Mouse (Mus musculus) hindbrain, embryonic 15.5 days (tissue): Measurements from ENCODE around the gene Ttc39d. TPM values are rescaled to one million over a fixed set of nuclear protein-coding genes. Genes with fewer than 3 reads are reported as not detected.
"Not testable (repeated sequence)": the region's sequence is repeated elsewhere in the genome, so short reads cannot be mapped to it uniquely, and the experiment has no call there.

ENCODE experiments used
- ATAC-seq: fragments of 200-750 bp; cut with Nextera tagmentation; 2 replicates; pipeline ENCODE4 v1.8.0; 2017; ENCODE audit warnings: low read depth, moderate number of reproducible peaks, moderate TSS enrichment; ENCODE audit not compliant: low FRiP score
- H3K27ac ChIP-seq: fragments of 300-500 bp; sonication (generic); replicated peaks from 2 replicates; pipeline ENCODE4 v1.5.1; 2015; ENCODE audit warnings: mild to moderate bottlenecking, inconsistent platforms
- H3K27me3 ChIP-seq: fragments of 300-500 bp; sonication (generic); 2 replicates; pipeline ENCODE4 v1.6.1; 2015; ENCODE audit warnings: control low read depth, inconsistent platforms
- H3K36me3 ChIP-seq: fragments of 300-500 bp; sonication (generic); 2 replicates; pipeline ENCODE4 v1.6.1; 2015; ENCODE audit warnings: control low read depth, inconsistent platforms
- H3K4me1 ChIP-seq: fragments of 300-500 bp; sonication (generic); replicated peaks from 2 replicates; pipeline ENCODE4 v1.6.1; 2015; ENCODE audit warnings: control low read depth, inconsistent platforms
- H3K4me2 ChIP-seq: fragments of 300-500 bp; sonication (generic); 2 replicates; pipeline ENCODE4 v1.6.1; 2015; ENCODE audit warnings: moderate library complexity, mild to moderate bottlenecking, inconsistent platforms
- H3K4me3 ChIP-seq: fragments of 300-500 bp; sonication (generic); 2 replicates; pipeline ENCODE4 v1.5.1; 2015; ENCODE audit warnings: mild to moderate bottlenecking, inconsistent platforms
- H3K9ac ChIP-seq: fragments of 300-500 bp; sonication (generic); 2 replicates; pipeline ENCODE4 v1.6.1; 2015; ENCODE audit warnings: inconsistent platforms
- H3K9me3 ChIP-seq: fragments of 300-500 bp; sonication (generic); 2 replicates; pipeline ENCODE4 v1.6.1; 2016; ENCODE audit warnings: control low read depth, inconsistent platforms
- WGBS: fragments of 180-500 bp; shearing (Covaris S2); methylation state at CpG from one replicate; pipeline ENCODE4 v1.1.7; 2015; 5-methylcytosine and 5-hydroxymethylcytosine counted together
- polyA plus RNA-seq: library from polyadenylated mRNA; unstranded; fragments of >200 nt; fragmentation: Nextera tagmentation; extraction: Ambion mirVana; gene quantifications from 2 replicates; pipeline ENCODE4 v1.2.1, GENCODE M21; 2015

Gene Ttc39d
- polyA plus RNA-seq, 1 experiment from 2014 or later, result 0.29 TPM

DNA sequence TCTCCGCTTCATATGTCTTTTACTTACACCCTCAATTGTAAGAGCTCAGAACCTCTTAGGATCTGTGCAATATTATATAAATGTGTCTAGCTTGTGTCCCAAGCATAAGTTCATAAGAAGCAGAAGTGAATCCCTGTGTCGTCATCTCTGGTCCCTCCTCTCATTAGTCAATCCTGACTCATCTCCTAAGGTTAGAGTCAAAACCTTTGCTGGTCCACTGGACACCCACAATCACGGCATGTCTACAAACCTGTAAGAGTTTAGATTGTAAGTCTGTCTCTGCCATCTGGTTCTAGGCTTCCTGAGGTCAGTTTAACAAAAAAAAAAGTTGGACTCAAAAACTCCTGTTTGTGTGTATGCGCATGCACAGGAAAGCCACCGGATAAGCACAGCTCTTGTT, 34.5 kb upstream of the Ttc39d start:
- Histone ChIP-seq H3K9me3 (no peaks in the 10 kb centered on the region), H3K4me3 (no peak overlapping the region), H3K27ac (no peak overlapping the region), H3K4me1 (peaks cover 15% of the 10 kb centered on the region), H3K9ac (no peak overlapping the region), H3K36me3 (no peaks in the 10 kb centered on the region), H3K4me2 (no peak overlapping the region), H3K27me3 (no peaks in the 10 kb centered on the region)
- ATAC-seq, result no peak
- 89% methylated on average over 5 of the region's 5 CpGs for WGBS

DNA sequence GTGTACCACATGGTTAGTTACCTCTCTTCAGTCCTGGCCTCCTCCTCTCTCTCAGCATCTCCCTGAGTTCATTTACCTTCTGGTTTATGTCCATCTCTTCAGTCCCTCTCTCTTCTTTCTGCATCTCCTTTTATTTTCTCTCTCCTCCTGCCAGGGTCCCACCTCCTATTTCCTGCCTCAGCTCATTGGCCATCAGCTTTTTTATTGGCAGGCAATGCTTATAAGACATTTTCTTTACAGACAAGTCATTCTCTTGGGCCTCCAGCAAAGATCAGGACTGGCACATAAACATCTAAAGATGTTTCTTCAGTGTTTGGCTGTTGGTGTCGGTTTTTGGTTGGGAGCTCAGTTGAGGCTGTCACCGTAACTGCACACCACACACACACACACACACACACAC, 33.6 kb upstream of the Ttc39d start:
- Histone ChIP-seq H3K36me3 (no peaks in the 10 kb centered on the region), H3K27ac (no peak overlapping the region), H3K9ac (no peak overlapping the region), H3K4me2 (no peak overlapping the region), H3K4me1 (peaks cover 6% of the 10 kb centered on the region), H3K9me3 (no peaks in the 10 kb centered on the region), H3K27me3 (no peaks in the 10 kb centered on the region), H3K4me3 (no peak overlapping the region)
- no peak for ATAC-seq
- 98% methylated on average over 2 of the region's 2 CpGs for WGBS

DNA sequence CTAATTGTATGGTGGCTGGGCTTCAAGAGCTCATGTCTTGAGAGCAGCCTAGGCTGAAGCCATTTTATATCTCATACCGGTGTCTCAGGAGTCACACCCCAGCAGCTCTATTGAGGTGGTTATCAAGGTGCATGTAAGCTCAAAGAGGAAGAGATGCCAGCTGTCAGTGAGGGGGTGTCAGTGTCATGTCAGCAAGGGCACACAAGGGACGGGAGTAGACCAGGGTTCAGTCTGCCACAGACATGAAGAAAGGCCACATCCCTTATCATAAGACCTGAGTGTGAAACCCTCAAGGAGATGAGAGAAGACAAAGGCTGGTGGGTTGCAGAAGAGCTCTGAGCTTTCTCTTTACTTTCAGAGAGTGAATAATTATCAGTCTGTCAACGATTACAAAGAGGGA, 33.1 kb upstream of the Ttc39d start:
- ATAC-seq, result no peak
- Histone ChIP-seq H3K4me3 (no peak overlapping the region), H3K36me3 (no peaks in the 10 kb centered on the region), H3K4me2 (no peak overlapping the region), H3K4me1 (peaks cover 1% of the 10 kb centered on the region), H3K27ac (no peak overlapping the region), H3K9me3 (no peaks in the 10 kb centered on the region), H3K27me3 (no peaks in the 10 kb centered on the region), H3K9ac (no peak overlapping the region)
- WGBS, result 82% methylated on average over 3 of the region's 3 CpGs

DNA sequence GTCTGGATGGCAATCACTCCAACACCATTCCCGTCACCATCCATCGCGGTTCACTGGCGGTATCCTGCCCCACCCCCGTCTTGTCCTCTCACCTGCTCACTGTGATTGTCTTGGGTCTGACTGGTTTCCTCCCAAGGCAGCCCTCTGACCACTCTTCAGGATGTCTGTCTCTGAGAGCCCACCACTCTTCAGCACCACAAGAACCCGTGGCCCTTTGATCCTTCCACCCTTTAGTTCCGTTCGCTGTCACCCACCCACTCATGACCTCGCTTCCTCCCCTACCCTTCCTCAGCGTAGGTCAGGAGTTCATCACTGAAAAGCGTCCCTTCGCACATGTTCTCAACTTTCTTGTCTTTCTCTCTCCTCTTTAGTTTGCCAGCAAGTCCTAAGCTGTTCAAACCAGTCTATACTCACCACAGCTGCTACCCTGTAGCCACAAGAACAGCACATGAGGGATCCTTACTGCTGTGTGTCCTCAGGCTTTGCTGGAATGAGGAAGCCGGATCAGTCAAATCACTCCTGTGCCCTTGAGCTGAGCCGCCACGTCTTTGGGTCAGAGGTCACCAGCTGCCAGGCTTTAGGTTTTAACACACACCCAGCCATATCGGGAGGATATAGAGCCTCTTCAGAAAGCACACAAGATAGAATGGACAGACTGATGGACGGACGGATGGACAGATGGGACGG, 32.4 kb upstream of the Ttc39d start:
- no peak overlapping the region for H3K27ac ChIP-seq
- no peak for ATAC-seq
- H3K4me2 ChIP-seq, result no peak overlapping the region
- no peaks in the 10 kb centered on the region for H3K27me3 ChIP-seq
- 79% methylated on average over 19 of the region's 19 CpGs for WGBS
- no peaks in the 10 kb centered on the region for H3K4me1 ChIP-seq
- H3K9ac ChIP-seq, result no peak overlapping the region
- no peak overlapping the region for H3K4me3 ChIP-seq
- H3K9me3 ChIP-seq, result no peaks in the 10 kb centered on the region
- no peaks in the 10 kb centered on the region for H3K36me3 ChIP-seq

DNA sequence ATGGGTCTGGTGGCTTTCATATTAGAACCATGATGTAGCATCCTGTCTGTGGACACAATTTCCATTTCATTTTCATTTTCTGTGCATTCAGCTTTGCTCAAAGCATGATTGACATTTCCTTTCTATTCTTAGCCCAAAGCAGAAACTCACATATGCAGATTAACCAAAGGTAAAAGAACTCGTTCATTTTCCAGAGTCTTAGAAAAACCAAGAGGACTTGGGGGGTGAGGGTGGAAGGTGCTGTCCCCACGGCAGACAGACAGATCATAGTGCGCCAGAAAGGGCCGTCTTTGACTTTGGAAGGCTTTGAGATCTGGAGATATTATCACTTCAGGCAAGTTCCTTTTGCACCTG, 31.9 kb upstream of the Ttc39d start:
- 78% methylated on average over 4 of the region's 4 CpGs for WGBS
- ATAC-seq, result no peak
- Histone ChIP-seq H3K27me3 (no peaks in the 10 kb centered on the region), H3K36me3 (no peaks in the 10 kb centered on the region), H3K4me1 (no peaks in the 10 kb centered on the region), H3K9ac (no peak overlapping the region), H3K4me3 (no peak overlapping the region), H3K9me3 (no peaks in the 10 kb centered on the region), H3K4me2 (no peak overlapping the region), H3K27ac (no peak overlapping the region)

DNA sequence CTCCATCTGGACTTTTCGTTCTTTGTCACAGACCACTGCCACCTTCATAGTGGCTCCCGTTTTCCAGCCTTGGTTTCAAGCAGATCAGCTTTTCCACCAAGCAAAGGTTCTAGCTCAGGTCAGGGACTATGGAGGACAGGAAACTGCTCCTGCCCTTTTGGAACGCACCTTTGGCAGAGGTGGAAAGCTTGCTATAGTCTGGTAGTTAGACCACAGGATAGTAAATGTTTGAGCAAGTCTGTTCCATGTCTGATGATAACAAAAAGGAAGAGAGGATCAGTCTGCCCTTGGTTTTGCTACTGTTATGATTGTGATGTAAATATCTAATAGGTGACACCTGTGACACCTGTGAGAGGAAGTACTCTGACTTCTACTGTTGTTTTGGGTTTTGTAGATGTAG, 31.3 kb upstream of the Ttc39d start:
- Histone ChIP-seq H3K9me3 (no peaks in the 10 kb centered on the region), H3K4me2 (no peak overlapping the region), H3K4me3 (no peak overlapping the region), H3K9ac (no peak overlapping the region), H3K27me3 (no peaks in the 10 kb centered on the region), H3K36me3 (no peaks in the 10 kb centered on the region), H3K27ac (no peak overlapping the region), H3K4me1 (no peaks in the 10 kb centered on the region)
- no peak for ATAC-seq
- 91% methylated on average over 3 of the region's 3 CpGs for WGBS

DNA sequence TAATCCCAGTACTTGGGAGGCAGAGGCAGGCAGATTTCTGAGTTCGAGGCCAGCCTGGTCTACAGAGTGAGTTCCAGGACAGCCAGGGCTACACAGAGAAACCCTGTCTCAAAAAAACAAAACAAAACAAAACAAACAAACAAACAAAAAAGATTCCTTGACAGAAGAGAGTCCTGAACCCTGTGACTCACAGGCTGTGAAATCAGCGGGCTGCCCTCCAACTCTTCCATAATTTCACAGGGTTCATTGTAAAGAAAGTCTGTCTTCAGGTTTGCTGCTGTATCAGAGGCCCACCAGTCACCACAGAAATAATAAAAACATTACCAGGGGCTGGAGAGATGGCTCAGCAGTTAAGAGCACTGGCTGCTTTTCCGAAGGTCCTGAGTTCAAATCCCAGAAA, 28.4 kb upstream of the Ttc39d start:
- 97% methylated on average over 3 of the region's 3 CpGs for WGBS
- H3K27ac ChIP-seq, H3K27me3 ChIP-seq, H3K4me1 ChIP-seq, H3K9ac ChIP-seq, H3K4me3 ChIP-seq, H3K9me3 ChIP-seq, ATAC-seq, H3K4me2 ChIP-seq, H3K36me3 ChIP-seq: not testable (repeated sequence)

DNA sequence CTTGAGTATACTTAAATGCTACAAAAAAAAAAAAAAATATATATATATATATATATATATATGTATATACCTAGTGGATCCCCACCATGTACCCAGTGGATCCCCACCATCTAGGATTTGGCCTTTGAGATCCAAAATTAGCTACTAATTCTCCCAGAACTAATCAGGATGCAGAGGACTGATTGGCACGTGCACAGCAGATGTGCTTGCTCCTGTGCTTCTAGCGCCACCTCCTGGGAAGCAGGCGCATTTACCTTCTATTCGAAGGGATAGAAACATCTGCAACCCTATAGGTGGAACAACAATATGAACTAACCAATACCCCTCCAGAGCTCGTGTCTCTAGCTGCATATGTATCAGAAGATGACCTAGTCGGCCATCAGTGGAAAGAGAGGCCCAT, 27.3 kb upstream of the Ttc39d start:
- no peaks in the 10 kb centered on the region for H3K9me3 ChIP-seq
- peak; percentile 91 for ATAC-seq
- H3K4me1 ChIP-seq, result no peaks in the 10 kb centered on the region
- WGBS, result 0% methylated on average over 6 of the region's 6 CpGs
- no peak overlapping the region for H3K4me3 ChIP-seq
- H3K4me2 ChIP-seq, result no peak overlapping the region
- H3K27me3 ChIP-seq, result no peaks in the 10 kb centered on the region
- no peak overlapping the region for H3K27ac ChIP-seq
- no peak overlapping the region for H3K9ac ChIP-seq
- no peaks in the 10 kb centered on the region for H3K36me3 ChIP-seq

DNA sequence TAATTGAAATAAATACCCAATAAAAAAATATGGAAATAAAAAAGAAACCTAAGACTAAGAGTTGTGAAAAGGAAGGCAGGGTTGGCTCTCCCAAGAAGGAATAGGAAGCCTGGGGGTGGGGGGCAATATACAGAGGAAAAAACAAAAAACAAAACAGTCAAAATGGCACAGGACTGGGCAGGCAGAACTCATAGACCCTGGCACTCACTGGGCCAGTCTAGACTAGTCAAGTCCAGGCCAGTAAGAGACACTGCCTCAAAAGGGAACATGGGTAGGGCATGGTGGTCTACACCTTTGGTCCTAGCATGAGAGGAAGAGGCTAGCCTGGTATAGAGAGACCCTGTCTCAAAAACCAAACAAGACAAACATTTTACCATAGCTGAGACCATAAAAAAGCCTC, 26.8 kb upstream of the Ttc39d start:
- no peak overlapping the region for H3K4me3 ChIP-seq
- H3K36me3 ChIP-seq, result no peaks in the 10 kb centered on the region
- ATAC-seq, result peak; percentile 31; the same call in 1 of the 2 replicates
- H3K9ac ChIP-seq, result no peak overlapping the region
- no peaks in the 10 kb centered on the region for H3K27me3 ChIP-seq
- H3K4me1 ChIP-seq, result no peaks in the 10 kb centered on the region
- no peak overlapping the region for H3K4me2 ChIP-seq
- H3K9me3 ChIP-seq, result no peaks in the 10 kb centered on the region
- no peak overlapping the region for H3K27ac ChIP-seq

DNA sequence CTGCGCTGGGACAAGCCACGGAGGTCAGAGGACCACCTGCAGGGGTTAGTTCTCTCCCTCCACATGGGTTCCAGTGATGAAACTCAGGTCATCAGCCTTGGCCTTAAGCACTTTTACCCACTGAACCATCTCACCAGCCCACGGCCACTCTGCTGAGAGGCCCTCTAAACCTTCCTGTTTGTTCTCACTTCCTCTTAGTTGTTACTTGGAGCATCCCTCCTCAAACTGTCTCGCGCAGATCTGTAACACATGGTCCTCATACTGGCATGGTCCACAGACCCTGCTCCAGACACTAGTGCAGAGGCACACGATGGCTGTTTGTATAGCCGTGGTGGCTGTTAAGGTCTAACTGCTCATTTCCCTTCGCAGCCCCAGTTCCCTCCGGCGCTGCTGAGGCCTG, 23.6 kb upstream of the Ttc39d start:
- no peak overlapping the region for H3K27ac ChIP-seq
- no peaks in the 10 kb centered on the region for H3K27me3 ChIP-seq
- ATAC-seq, result no peak
- H3K9ac ChIP-seq, result no peak overlapping the region
- H3K4me2 ChIP-seq, result no peak overlapping the region
- 86% methylated on average over 10 of the region's 10 CpGs for WGBS
- H3K4me1 ChIP-seq, result no peaks in the 10 kb centered on the region
- H3K9me3 ChIP-seq, result no peaks in the 10 kb centered on the region
- no peaks in the 10 kb centered on the region for H3K36me3 ChIP-seq
- no peak overlapping the region for H3K4me3 ChIP-seq

DNA sequence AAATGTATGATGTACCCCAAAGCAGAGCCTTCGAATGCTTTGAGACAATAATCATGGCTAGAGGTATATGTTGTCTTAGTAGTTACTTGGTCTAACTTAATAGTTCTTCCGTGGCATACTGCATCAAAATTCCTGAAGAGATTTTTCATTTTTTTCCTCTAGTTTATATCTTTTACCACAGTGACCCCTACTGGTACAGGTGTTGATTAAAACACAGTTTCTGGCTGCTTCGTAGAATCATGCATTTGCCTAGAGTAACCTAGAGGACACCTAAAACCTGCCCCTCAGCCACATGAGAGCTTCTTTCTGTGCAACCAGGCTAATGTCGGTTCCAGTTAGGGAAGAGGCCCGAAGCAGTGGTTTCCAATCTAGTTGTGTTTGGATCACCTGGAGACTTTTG, 14.2 kb upstream of the Ttc39d start:
- no peaks in the 10 kb centered on the region for H3K9me3 ChIP-seq
- H3K4me1 ChIP-seq, result no peaks in the 10 kb centered on the region
- 65% methylated on average over 5 of the region's 5 CpGs for WGBS
- H3K27me3 ChIP-seq, result no peaks in the 10 kb centered on the region
- no peak overlapping the region for H3K27ac ChIP-seq
- no peak overlapping the region for H3K4me3 ChIP-seq
- no peak overlapping the region for H3K4me2 ChIP-seq
- peak; percentile 25; the same call in 1 of the 2 replicates for ATAC-seq
- peaks cover 26% of the 10 kb centered on the region for H3K36me3 ChIP-seq
- no peak overlapping the region for H3K9ac ChIP-seq

DNA sequence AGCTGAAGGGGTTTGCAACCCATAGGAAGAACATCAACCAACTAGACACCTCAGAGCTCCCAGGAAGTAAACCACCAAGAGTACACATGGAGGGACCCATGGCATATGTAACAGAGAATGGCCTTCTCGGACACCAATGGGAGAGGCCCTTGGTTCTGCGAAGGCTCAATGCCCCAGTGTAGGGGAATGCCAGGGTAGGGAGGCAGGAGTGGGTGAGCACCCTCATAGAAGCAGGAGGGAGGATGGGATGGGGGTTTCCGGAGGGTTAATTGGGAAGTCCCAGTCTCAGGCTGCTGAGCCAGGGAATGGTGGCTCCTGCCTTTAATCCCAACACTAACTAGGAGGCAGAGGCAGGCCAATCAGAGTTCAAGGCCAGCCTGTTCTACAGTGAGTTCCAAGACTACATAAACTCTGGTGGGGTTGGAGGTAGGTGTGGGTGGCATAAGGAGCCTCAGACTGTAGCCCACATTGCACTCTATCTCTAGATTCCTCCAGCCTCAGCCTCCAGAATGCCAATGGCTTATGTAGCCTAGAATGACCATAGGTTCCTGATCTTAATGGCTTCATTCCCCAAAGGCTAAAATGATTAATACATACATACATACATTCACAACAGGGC, 8.0 kb upstream of the Ttc39d start:
- ATAC-seq, result peak; percentile 42; the same call in 1 of the 2 replicates
- Histone ChIP-seq H3K36me3 (peaks cover 62% of the 10 kb centered on the region), H3K4me2 (no peak overlapping the region), H3K27ac (no peak overlapping the region), H3K4me1 (no peaks in the 10 kb centered on the region; the same call in 1 of the 2 replicates), H3K9ac (no peak overlapping the region), H3K9me3 (no peaks in the 10 kb centered on the region), H3K27me3 (no peaks in the 10 kb centered on the region), H3K4me3 (no peak overlapping the region)
- WGBS, result 91% methylated on average over 3 of the region's 3 CpGs

DNA sequence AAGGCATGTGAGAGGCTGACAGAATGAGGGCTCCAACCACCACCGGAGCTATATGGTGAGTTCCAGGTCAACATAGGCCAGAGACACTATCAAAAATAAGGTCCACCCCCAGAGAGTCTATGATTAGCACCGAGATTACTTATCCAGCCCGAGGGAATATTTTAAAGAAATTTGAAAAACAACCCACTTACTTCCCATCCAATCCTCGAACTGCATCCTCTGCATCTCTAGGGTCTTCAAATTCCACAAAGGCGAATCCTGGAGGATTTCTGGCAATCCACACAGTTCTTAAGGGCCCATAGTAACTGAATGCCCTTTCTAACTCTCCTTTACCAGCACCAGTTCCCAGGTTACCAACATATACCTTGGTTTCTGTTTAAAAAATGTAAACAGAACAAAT, 1.6 kb upstream of the Ttc39d start:
- ATAC-seq, result no peak
- peaks cover 35% of the 10 kb centered on the region for H3K36me3 ChIP-seq
- H3K9ac ChIP-seq, result peak overlapping the region; percentile 81
- no peaks in the 10 kb centered on the region for H3K9me3 ChIP-seq
- peak overlapping the region; percentile 97 for H3K27ac ChIP-seq
- no peaks in the 10 kb centered on the region for H3K27me3 ChIP-seq
- peak overlapping the region; percentile 94 for H3K4me2 ChIP-seq
- peak overlapping the region; percentile 96 for H3K4me3 ChIP-seq
- H3K4me1 ChIP-seq, result peaks cover 14% of the 10 kb centered on the region
- 28% methylated on average over 5 of the region's 5 CpGs for WGBS
